ENCODE assay signal across 9 mouse cellular contexts in genomic region chr19:24897006-24897895, GRCm38 (mm10). TPM values are rescaled to one million over a fixed set of nuclear protein-coding genes. Genes with fewer than 3 reads are reported as not detected.
A peak's percentile ranks its signal among the peaks of the same experiment; 100 is the strongest.
DNase-seq lines count a peak whose midpoint lies in the region; ATAC-seq and TF ChIP-seq lines count a peak whose summit lies in the region.
"Had no signal": no experiment of that assay in that cellular context is flagged by ENCODE, and none has a peak within 500 bp of the region (broad histone marks: within the 10 kb centered on the region; RNA-seq: fewer than 3 reads in every experiment).

No protein-coding gene starts in this region.

- H3K9ac ChIP-seq in liver, embryonic 11.5 days (ENCODE audit: low read depth, low read length): no peak overlapping the region
- H3K9ac ChIP-seq in embryonic facial prominence, embryonic 13.5 days: 0 out of 2 replicates have a peak overlapping the region, but pooled peaks have one; percentile 41
- H3K9ac ChIP-seq in intestine, postnatal 0 days (ENCODE audit: low read depth, low read length): no peak overlapping the region

- 3% methylated on average over 57 of the region's 57 CpGs for WGBS in liver, embryonic 11.5 days
- under 1% methylated on average over 55 of the region's 57 CpGs for WGBS in embryonic facial prominence, embryonic 13.5 days
- WGBS in intestine, postnatal 0 days: 2% methylated on average over 57 of the region's 57 CpGs

- no peaks in the 10 kb centered on the region for H3K9me3 ChIP-seq in liver, embryonic 11.5 days (ENCODE audit: control insufficient read depth, low read length)
- H3K9me3 ChIP-seq in embryonic facial prominence, embryonic 13.5 days: no peaks in the 10 kb centered on the region
- H3K9me3 ChIP-seq in intestine, postnatal 0 days (ENCODE audit: control insufficient read depth): no peaks in the 10 kb centered on the region

- peaks cover 71% of the 10 kb centered on the region for H3K27me3 ChIP-seq in liver, embryonic 11.5 days (replicated peaks; ENCODE audit: control insufficient read depth, insufficient read depth, low read length)
- H3K27me3 ChIP-seq in embryonic facial prominence, embryonic 13.5 days: peaks cover 83% of the 10 kb centered on the region
- peaks cover 66% of the 10 kb centered on the region for H3K27me3 ChIP-seq in intestine, postnatal 0 days (replicated peaks; ENCODE audit: control insufficient read depth, insufficient read depth, low read length)

- H3K4me3 ChIP-seq in liver, embryonic 11.5 days (ENCODE audit: low read depth, low read length): peak overlapping the region; percentile 7; the same call in 1 of the 2 replicates
- peak overlapping the region; percentile 28 for H3K4me3 ChIP-seq in embryonic facial prominence, embryonic 13.5 days
- peak overlapping the region; percentile 11 for H3K4me3 ChIP-seq in intestine, postnatal 0 days (ENCODE audit: low read depth, low read length)

- TF ChIP-seq CTCF in intestine, postnatal 0 days (IDR thresholded peaks at IDR 0.05; ENCODE audit: low read depth): no peak

- no peak overlapping the region for H3K27ac ChIP-seq in liver, embryonic 11.5 days (ENCODE audit: low read depth, low read length)
- H3K27ac ChIP-seq in embryonic facial prominence, embryonic 13.5 days: no peak overlapping the region
- no peak overlapping the region for H3K27ac ChIP-seq in intestine, postnatal 0 days (ENCODE audit: low read depth, low read length)

- H3K36me3 ChIP-seq in liver, embryonic 11.5 days (ENCODE audit: control insufficient read depth, insufficient read depth, low read length): no peaks in the 10 kb centered on the region
- no peaks in the 10 kb centered on the region for H3K36me3 ChIP-seq in embryonic facial prominence, embryonic 13.5 days
- H3K36me3 ChIP-seq in intestine, postnatal 0 days (ENCODE audit: control insufficient read depth, insufficient read depth): no peaks in the 10 kb centered on the region

- peak overlapping the region; percentile 35; the same call in 1 of the 2 replicates for H3K4me2 ChIP-seq in liver, embryonic 11.5 days
- H3K4me2 ChIP-seq in embryonic facial prominence, embryonic 13.5 days: peak overlapping the region; percentile 48
- H3K4me2 ChIP-seq in intestine, postnatal 0 days (replicated peaks; ENCODE audit: low read depth): peak overlapping the region; percentile 24; the same call in 1 of the 2 replicates

- peaks cover 6% of the 10 kb centered on the region; the same call in 1 of the 2 replicates for H3K4me1 ChIP-seq in liver, embryonic 11.5 days (replicated peaks; ENCODE audit: control insufficient read depth, insufficient read depth, low read length)
- peaks cover 24% of the 10 kb centered on the region for H3K4me1 ChIP-seq in embryonic facial prominence, embryonic 13.5 days
- H3K4me1 ChIP-seq in intestine, postnatal 0 days (replicated peaks; ENCODE audit: control insufficient read depth, insufficient read depth, low read length): no peaks in the 10 kb centered on the region

- ATAC-seq in liver, embryonic 11.5 days (replicated peaks; ENCODE audit: low FRiP score): no peak
- no peak for ATAC-seq in embryonic facial prominence, embryonic 13.5 days (ENCODE audit: insufficient number of reproducible peaks, insufficient read depth, low FRiP score, low TSS enrichment, low read depth)
- ATAC-seq in intestine, postnatal 0 days: no peak

- DNase-seq in liver, embryonic 11.5 days (ENCODE audit: low spot score): peak; percentile 45
- DNase-seq in liver (no peak), MN1 (ENCODE audit: low spot score) (no peak)
- DNase-seq in retina, postnatal 1 day: peak; percentile 59
- DNase-seq in layer of hippocampus, postnatal 36 days: no peak
- no peak for DNase-seq in lung, postnatal 10 days

RNA-seq across cellular contexts. Expression of gene Foxd4, which starts 3.7 kb away (rescaled TPM):
- polyA plus RNA-seq in liver, embryonic 11.5 days (2014; fragmentation: Nextera tagmentation; extraction: Ambion mirVana): not detected in 2 replicates
- polyA plus RNA-seq in embryonic facial prominence, embryonic 13.5 days (2015; fragmentation: Nextera tagmentation; extraction: Ambion mirVana): not detected in 2 replicates
- not detected in 2 replicates for polyA plus RNA-seq in intestine, postnatal 0 days (2015; fragmentation: Nextera tagmentation; extraction: Ambion mirVana)
- total RNA-seq in layer of hippocampus, postnatal 36 days (2021): not detected
- total RNA-seq: hematopoietic stem cell, adult 5-6 weeks had no signal

RNA-seq across cellular contexts. Expression of gene Gm10053, which starts 21.8 kb away (rescaled TPM):
- 306 and 327 TPM in 2 replicates for polyA plus RNA-seq in liver, embryonic 11.5 days (2014; fragmentation: Nextera tagmentation; extraction: Ambion mirVana)
- polyA plus RNA-seq in embryonic facial prominence, embryonic 13.5 days (2015; fragmentation: Nextera tagmentation; extraction: Ambion mirVana): 206 and 207 TPM in 2 replicates
- polyA plus RNA-seq in intestine, postnatal 0 days (2015; fragmentation: Nextera tagmentation; extraction: Ambion mirVana): 473 and 580 TPM in 2 replicates
- total RNA-seq in layer of hippocampus, postnatal 36 days (2021): 100 to 1,000 TPM; 203 to 206 TPM

RNA-seq across cellular contexts. Expression of gene Pgm5, which starts 35.6 kb away (rescaled TPM):
- polyA plus RNA-seq in liver, embryonic 11.5 days (2014; fragmentation: Nextera tagmentation; extraction: Ambion mirVana): 1.4 and 1.6 TPM in 2 replicates
- 5.0 and 6.5 TPM in 2 replicates for polyA plus RNA-seq in embryonic facial prominence, embryonic 13.5 days (2015; fragmentation: Nextera tagmentation; extraction: Ambion mirVana)
- 3.3 and 3.5 TPM in 2 replicates for polyA plus RNA-seq in intestine, postnatal 0 days (2015; fragmentation: Nextera tagmentation; extraction: Ambion mirVana)
- total RNA-seq in layer of hippocampus, postnatal 36 days (2021): 1 to 10 TPM; 3.7 to 5.2 TPM
- total RNA-seq: hematopoietic stem cell, adult 5-6 weeks had no signal

Comparison
In these comparisons a context has a peak if more than half of its experiments do, and no peak if none do; other contexts are left out.
1. DNase-seq: peak in liver, embryonic 11.5 days (single experiment) and retina, postnatal 1 day (single experiment); none in liver (single experiment), layer of hippocampus, postnatal 36 days (0 of 2), lung, postnatal 10 days (single experiment) and MN1 (single experiment).
2. Peak in every context shown above with its lines, with median percentiles within 50 percentile points of each other: H3K4me2 ChIP-seq and H3K4me3 ChIP-seq.